Mouse (Mus musculus): ENCODE measurements at regions not wholly inside any gene's neighbourhood (a gene's known extent, or its start where the extent isn't known, plus 50 kb on each side); places are given as distances from the start of the nearest gene placed in this dataset.
"Not testable (repeated sequence)": the region's sequence is repeated elsewhere in the genome, so short reads cannot be mapped to it uniquely, and the experiment has no call there.

DNA sequence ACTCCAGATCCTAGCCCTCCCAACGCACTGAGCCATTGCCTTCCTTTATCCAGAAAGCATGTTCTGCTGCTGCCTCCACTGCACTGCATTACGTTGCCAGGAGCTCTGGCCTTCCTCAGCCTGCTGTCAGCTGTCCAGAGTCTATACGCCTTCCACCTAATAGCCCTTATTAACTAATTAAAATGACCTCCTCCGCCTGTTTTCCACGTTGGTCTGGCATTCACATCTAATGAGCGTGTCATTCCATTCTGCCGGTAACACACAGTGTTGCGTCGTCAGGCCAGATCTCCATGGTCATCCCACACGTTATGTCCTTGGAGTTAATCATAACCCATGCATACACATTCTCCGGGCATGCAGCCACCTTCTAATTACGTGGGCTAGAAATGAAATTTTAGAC, 56.7 kb upstream of the Med4 start:
- DNase-seq = no peak

DNA sequence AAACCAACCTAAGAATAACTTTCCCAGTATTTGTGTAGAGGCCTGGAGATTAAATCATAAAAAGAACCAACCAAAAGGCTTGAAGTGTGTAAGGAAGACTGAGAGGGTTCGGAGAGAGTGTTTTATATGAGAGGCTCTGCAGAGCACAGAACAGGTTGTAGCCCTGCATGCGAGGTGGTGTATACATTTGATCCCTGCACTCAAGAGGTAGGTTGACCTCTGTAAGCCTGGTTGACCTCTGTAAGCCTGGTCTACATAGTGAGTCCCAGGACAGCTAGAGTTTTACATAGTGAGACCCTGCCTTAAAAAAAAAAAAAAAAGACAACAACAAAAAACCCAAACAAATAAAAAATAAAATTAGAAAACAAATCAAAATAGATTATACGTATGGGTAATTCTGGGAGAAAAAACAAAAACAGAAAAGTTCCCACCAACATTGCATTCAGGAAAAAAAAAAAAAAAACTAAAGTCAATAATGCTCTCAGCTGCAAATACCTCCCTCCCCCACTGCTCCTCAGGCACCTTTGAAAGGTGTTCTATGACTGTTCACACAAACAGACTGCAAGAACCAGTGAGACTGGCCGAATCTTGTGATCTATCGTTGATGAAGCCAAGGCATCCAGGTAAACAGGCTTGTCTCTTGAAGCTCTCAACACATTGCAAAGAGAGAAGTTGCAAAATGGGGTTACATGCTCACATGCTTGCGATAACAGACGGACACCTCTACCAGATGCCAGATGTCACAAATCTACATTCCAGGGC, 57.3 kb upstream of the Med4 start:
- no peak for DNase-seq

DNA sequence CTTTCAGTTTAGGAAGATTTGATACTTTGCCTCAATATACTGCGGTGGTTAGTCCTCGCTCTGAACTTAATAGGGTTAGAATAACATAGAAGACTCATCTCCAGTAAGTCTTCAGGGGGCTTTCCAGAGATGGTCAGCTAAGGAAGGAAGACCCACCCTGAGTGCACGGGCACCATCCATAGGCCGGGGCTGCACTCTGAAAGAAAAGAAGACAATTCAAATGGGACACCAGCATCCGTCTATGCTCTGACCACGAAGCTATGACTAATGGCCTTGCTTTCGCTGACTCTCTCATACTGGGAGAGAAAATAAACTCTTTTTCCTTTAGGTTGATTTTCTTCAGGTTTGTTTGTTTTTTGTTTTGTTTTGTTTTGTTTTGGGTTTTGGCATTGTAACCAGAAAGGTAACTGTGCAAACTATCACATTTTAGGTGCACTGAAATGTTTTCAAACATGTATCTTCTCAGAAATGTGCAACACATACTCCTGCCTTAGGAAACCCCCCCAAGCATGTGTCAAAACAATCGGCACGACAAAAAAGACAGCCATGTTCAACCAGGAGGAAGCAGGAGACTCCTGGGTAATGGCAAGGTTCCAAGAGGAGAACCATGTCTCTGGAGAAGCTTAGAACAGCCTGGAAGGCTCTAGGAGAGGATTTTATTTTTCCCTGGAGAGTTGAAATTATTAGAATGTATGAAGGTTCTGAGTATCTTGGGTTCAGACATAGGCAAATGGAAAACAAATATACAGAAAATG, 58.4 kb upstream of the Med4 start:
- no peak for DNase-seq

DNA sequence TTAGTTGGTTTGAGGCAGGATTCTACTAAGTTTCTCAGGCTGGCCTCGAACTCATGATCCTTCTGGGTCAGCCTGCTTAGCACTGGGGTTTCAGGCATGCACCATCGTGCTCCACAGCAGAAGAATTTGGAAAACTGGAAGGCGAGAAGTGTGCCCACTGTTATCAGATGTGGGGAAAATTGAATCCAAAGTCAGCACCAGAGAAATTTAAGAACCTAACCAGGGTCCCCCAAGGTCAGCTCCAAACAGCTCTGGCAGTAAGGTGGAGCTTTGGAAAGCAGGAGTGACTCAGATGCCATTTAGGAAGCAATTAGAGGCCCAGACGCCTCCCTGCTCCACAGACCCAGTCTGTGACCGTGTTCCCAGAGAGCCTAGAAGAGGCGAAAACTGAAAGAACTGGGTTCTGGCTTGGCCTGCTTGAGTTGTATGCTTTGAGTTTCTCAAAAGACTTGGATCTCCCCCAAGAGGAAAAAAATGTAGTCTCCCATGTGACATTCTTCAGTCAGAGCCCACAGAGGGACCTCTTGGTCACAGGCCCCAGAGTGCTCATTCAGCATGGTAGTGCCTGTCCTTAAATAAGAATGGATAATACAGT, 59.8 kb upstream of the Med4 start:
- peak; percentile 8 for DNase-seq

DNA sequence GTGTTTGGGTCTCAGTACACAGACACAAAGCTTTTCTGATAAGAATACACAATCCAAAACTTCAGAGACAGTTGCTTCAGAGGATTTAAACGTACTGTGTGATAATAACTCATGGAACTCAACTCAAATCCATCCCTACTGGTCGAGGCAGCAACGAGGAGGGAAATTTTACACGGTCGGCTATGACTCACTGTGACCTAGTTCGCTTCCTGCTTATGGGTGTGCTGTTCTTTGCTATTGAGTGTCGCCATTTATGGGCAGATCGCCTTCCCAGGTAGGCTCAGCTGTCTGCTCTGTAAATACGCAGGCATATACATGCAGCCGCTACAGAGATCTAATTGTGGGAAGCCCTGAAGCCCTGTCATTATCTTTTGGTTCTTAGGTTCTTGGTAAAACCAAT, 60.7 kb upstream of the Med4 start:
- no peak for DNase-seq

DNA sequence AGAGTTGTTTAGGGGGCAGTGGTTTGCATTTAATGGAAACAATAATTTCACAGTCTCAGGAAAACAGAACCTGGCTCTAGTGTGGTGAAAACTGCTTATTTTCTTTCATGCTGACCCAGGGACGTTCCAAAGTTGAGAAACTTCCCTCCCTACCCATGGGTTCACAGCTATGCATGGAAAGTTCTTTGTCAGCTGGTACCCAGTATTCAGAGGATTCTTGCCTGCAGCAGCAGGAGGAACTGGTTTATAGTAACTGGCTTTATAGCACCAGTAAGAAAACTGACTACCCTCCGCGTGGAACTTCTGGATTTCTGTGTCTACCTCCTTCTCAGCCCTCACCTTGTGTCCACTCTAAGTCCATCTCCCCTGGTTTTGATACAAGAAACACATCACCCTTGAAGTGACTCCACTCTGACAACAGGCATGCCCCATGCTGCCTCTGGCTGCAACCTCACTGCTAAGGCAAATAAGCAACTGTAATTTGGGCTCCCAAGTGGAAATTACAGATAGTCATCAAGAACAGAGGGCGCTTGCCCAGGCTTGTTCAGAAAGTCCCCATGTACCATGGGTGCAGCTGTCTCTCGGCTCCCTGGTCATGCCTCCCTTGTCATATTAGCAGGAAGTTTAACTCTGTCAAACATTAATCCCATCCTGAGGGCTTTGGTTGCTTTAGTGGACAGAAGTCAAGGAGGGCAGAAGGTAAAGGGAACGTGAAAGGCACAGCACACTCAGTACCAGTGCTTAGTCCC, 60.6 kb upstream of the Itm2b start:
- DNase-seq = no peak

DNA sequence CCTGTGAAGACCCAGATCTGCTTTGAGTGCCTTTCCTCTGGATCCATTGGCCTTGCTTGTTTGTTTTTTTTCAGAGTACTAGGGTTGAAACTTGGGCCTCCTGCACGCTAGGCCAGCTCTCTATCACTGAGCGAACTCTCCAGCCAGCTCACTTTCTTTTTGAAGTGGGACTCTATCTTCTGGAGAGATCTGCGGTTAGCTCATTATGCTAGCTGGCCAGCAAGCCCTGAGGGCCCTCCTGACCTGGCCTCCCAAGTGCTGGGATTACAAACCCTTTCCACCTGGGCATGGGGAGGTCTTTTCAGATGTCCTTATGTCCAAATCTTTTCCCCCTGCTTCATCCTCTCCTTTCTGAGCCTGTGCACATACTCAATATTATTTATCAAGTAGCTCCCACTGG, 59.6 kb upstream of the Itm2b start:
- DNase-seq = peak; percentile 26

DNA sequence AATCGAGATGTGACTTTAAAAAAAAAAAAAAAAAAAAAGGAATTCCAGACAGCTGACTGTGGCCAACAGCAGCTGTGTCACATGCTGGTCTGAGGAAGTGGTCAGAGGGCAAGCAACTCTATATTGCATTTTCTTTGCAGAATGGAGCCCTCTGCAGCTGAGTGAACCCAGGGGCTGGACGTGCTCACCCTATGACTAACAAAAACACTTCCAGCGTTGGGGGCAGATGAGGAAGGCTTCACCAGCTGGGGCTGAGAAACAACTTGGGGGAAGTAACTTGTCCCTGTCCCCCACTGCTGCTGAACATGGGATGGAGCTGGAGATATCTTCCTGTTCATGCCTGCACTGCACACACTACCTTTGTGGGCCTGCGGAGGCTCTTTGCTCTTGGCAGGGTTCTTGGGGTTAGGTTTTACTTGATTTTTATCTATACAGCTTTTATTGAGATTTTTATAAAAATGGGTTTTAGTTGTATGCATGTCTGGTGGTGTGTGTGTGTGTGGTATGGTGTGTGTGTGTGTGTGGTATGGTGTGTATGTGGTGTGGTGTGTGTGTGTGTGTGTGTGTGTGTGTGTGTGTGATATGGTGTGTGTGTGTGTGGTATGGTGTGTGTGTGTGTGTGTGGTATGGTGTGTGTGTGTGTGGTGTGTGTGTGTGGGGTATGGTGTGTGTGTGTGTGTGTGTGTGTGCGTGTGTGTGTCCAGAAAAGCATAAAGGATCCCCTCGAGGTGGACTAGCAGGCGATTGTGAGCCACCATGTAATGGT, 57.0 kb upstream of the Itm2b start:
- DNase-seq = no peak

DNA sequence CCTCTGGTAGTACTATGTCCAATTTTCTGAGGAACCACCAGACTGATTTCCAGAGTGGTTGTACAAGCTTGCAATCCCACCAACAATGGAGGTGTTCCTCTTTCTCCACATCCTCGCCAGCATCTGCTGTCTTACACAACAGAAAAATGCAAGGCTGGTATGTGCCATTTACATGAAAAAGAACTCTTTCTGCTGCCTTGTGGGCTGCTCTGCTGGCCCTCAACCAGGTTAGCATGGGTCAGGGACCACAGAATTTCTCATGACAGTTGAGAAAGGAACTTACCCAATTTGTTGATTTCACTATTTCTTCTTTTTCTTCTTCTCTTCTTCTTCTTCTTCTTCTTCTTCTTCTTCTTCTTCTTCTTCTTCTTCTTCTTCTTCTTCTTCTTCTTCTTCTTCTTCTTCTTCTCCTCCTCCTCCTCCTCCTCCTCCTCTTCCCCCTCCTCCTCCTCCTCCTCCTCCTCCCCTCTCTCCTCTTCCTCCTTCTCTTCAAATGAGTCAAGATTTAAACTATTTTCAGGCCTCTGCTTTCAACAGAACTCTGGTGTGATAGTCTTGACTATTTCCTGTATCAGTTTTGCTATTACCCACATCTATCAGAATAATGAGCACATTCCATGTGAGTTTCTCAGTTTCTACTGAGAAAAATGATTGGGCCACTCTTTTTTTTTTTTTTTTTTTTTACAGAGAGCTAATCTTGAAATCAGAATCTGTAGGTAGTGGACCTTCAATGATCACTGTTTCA, 56.3 kb upstream of the Itm2b start:
- DNase-seq = not testable (repeated sequence)

DNA sequence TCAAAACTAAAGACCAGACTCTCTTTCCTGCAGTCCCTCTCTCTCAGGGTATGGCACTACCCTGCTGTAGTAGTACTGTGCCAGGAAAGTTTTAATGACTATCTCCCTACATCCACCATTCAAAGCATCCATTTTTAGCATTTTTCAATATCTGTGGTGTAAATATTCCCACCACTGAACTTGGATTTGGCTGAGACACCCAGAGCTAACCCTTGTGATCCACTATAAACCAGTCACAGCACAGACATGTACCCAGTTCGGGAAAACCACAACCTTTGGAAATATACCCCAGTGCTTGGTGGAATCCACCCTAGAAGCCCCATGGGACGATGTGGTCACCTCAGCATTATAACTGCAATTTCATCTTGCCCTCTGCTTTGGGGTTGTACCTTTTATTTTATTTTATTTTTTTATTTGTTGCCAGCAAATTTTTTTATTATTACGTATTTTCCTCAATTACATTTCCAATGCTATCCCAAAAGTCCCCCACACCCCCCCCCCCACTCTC, 54.8 kb upstream of the Itm2b start:
- DNase-seq = no peak

DNA sequence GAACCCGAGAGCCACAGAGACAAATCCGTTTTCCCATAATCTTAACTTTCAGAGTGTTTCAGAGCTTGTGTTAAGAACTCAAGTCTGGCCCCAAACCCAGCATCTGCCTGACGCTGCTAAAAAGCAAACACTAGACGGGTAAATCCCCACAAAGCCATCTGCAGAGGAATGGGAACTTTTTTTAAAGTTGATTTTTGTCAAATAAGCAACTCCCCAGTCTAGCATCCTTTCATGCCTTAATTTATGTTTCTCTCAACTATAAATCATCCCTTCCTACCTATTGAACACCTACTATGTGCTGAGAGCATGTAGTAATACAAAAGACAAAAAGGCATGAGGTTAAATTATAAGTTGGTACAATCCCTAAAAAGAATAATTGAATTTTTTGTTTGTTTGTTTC, 50.8 kb upstream of the Itm2b start:
- DNase-seq = no peak
